Mouse (Mus musculus) CH12.LX (cell line): Measurements from ENCODE around the gene Megf11.

Experiments
- CHD1 ChIP-seq: IDR thresholded peaks from 2 replicates; pipeline ENCODE4 v1.6.1; 2012; ENCODE audit warnings: low read depth, low read length, improper control_type of control experiment, inconsistent platforms
- CTCF ChIP-seq, 2 experiments: IDR thresholded peaks in 1 of 2; conservative IDR thresholded peaks in 1 of 2; 2 replicates each; pipeline ENCODE4 v1.5.1; 2011 to 2012; ENCODE audit warnings: low read depth in 2 of 2, low read length in 2 of 2, improper control_type of control experiment in 1 of 2, inconsistent platforms in 1 of 2, mild to moderate bottlenecking in 1 of 2, moderate library complexity in 1 of 2
- E2F4 ChIP-seq: IDR thresholded peaks from 2 replicates; pipeline ENCODE4 v1.6.1; 2011; ENCODE audit warnings: low read depth, low read length, improper control_type of control experiment; ENCODE audit not compliant: insufficient replicate concordance
- EP300 ChIP-seq: IDR thresholded peaks from 2 replicates; pipeline ENCODE4 v1.6.1; 2011; ENCODE audit warnings: low read length, improper control_type of control experiment
- JUN ChIP-seq: IDR thresholded peaks from 2 replicates; pipeline ENCODE4 v1.6.1; 2011; ENCODE audit warnings: low read depth, mild to moderate bottlenecking, low read length, improper control_type of control experiment, moderate library complexity; ENCODE audit not compliant: insufficient read depth
- MXI1 ChIP-seq: IDR thresholded peaks from 2 replicates; pipeline ENCODE4 v1.6.1; 2011; ENCODE audit warnings: mild to moderate bottlenecking, low read depth, low read length, improper control_type of control experiment
- POLR2A ChIP-seq: IDR thresholded peaks from 2 replicates; pipeline ENCODE4 v1.6.1; 2011; ENCODE audit warnings: low read depth, mild to moderate bottlenecking, improper control_type of control experiment, low read length
- SIN3A ChIP-seq: IDR thresholded peaks from 2 replicates; pipeline ENCODE4 v1.6.1; 2012; ENCODE audit warnings: low read length, improper control_type of control experiment, inconsistent platforms
- TBP ChIP-seq: conservative IDR thresholded peaks from 2 replicates; pipeline ENCODE4 v1.6.1; 2011; ENCODE audit warnings: low read depth, low read length, improper control_type of control experiment

DNA sequence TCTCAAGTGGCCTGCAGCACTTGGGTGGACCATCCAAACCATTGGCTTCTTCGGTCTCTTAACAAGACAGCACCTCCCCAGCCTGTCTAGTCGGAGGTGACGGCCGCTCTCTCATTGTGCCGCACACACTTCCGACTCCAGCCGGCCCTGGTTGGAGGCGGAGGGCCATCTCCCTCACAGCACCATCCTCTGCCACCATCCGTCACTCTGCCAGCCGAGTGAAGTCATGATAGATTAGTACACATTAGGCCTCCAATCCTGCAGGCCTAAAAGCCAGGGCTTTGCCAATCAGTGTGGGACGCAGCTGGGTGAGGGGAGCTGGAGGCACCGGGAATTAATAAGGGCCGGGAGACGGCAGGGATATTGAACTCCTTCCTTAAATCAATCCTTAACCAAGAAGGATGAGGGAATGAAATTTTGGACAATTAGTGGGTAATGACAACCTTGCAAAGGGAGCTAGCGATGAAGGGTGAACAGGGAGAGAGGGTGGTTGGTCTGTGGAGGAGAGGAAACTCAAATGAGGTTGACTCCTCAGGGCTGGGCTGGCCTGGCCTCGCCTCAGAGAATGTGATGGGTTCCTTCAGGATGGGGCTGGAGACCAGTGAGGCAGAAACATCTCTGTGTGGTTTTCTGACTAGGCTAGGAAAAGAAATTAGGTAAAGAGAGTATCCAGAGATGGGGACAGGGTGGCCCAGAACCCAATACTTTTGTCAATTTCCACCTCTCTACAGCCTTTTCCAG is 76.3 kb downstream of the Megf11 start:
- TF ChIP-seq MXI1 (no peak), TBP (no peak), SIN3A (no peak), POLR2A (no peak), E2F4 (no peak), JUN (no peak), CTCF (conservative IDR thresholded peaks at IDR 0.05 in 1 of 2, IDR thresholded peaks at IDR 0.05 in 1 of 2; ENCODE audit: low read depth in 2 of 2, low read length in 2 of 2) (no peak), EP300 (no peak), CHD1 (no peak)
